Mouse (Mus musculus) left cerebral cortex, adult 6 months (tissue): Measurements from ENCODE around the gene Thap2. TPM values are rescaled to one million over a fixed set of nuclear protein-coding genes. Genes with fewer than 3 reads are reported as not detected.

Experiments used
- long read RNA-seq, 2 experiments: library from polyadenylated mRNA; unstranded; transcript quantifications; one replicate each; pipeline ENCODE4 v2.0.0; 2019 to 2020
- polyA plus RNA-seq: library from polyadenylated mRNA; unstranded; fragments of <200 nt; fragmentation: Nextera tagmentation; gene quantifications from 2 replicates; pipeline ENCODE4 v1.2.3, GENCODE M21; 2021

Gene Thap2
- 6.4 and 7.2 TPM in 2 replicates for polyA plus RNA-seq
- long read RNA-seq, experiment 1, full-length matches to known transcripts: 2 of 7 reads
- long read RNA-seq, experiment 1, partial matches to known transcripts: 1 of 7 reads
- long read RNA-seq, experiment 1, other reads (novel, unspliced or antisense): 4 of 7 reads
- long read RNA-seq, experiment 2, full-length matches to known transcripts: 3 of 9 reads
- long read RNA-seq, experiment 2, partial matches to known transcripts: 0 of 9 reads
- long read RNA-seq, experiment 2, other reads (novel, unspliced or antisense): 6 of 9 reads

DNA sequence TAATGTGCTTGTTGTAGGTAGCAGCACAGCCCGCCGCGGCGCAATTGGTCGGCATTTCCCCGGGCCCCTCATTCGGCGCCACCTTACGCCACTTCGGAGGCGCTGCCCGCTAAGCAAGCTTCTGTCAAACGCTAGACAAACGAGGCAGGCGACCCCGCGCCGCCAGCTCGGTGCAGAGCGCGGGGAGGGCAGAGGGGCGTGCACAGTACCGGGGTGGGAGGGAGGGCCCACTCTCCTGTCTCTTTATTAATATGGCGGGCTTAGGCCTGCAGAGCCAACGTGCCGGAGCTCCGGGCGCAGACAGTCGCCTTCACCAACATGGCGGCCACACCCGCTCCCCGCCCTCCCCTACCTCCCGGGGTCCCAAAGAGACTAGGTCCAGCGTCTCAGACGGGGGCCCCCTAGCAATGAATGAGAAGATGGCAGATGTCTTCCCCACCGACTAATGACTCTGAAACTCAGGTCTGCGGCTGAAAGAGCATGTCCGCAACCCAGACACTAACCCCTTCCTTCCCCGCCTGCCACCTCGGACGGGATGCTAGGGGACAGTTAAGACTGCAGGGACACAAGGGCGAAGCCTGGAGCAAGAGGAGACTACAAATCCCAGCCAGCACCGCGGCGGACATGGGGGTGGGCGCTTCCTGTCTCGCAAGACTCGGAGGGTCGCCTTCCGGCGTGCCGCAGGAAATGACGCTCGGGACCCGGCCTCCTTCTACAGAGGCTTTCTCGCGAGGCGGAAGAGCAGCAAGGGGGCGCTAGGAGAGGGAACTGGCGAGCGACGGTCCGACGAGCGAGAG, at the start of gene Thap2, which contains the start of gene Zfc3h1:
TSS of gene Thap2 (minus strand) at position 223 of the 797 bp plus-strand sequence.
TSS of gene Zfc3h1 (plus strand) at position 739 of the 797 bp plus-strand sequence.

GRCm38 (mm10) chr10:115361840-115362622, 22.2 kb downstream of the Thap2 start, which contains the start of gene Tmem19:
Tmem19 (minus strand) TSS chr10:115362501.

Other genes with a start within 250 kb of the Thap2 start
- 1.2 and 1.4 TPM in 2 replicates for gene Tph2, start 199.4 kb downstream of the Thap2 start, polyA plus RNA-seq
- 24.3 and 30.1 TPM in 2 replicates for gene Tbc1d15, start 133.0 kb downstream of the Thap2 start, polyA plus RNA-seq
- 7.9 and 8.3 TPM in 2 replicates for gene Rab21, start 68.8 kb downstream of the Thap2 start, polyA plus RNA-seq
- 27.5 and 35.7 TPM in 2 replicates for gene Tmem19, start 21.9 kb downstream of the Thap2 start, polyA plus RNA-seq
- 3.3 and 3.5 TPM in 2 replicates for gene Zfc3h1, start 516 bp upstream of the Thap2 start, polyA plus RNA-seq
- gene A930009A15Rik, start 185.5 kb upstream of the Thap2 start, polyA plus RNA-seq: 0.21 and 0.23 TPM in 2 replicates
- 1.3 and 1.8 TPM in 2 replicates for gene Lgr5, start 203.3 kb upstream of the Thap2 start, polyA plus RNA-seq